Mouse (Mus musculus) forebrain, embryonic 14.5 days (tissue): Measurements from ENCODE around the gene Hist2h2aa1. TPM values are rescaled to one million over a fixed set of nuclear protein-coding genes. Genes with fewer than 3 reads are reported as not detected.

Source experiments
- ATAC-seq: fragments of 200-750 bp; cut with Nextera tagmentation; 2 replicates; pipeline ENCODE4 v1.8.0; 2017; ENCODE audit warnings: mild to moderate bottlenecking, moderate library complexity
- DNase-seq: peaks from one replicate; pipeline ENCODE4 v3.0.0-alpha.2; 2015; ENCODE audit warnings: low spot score
- H3K27ac ChIP-seq: fragments of 300-500 bp; sonication (generic); 2 replicates; pipeline ENCODE4 v1.5.1; 2014; ENCODE audit warnings: low read depth, mild to moderate bottlenecking, control low read depth, low read length, moderate library complexity
- H3K27me3 ChIP-seq: fragments of 300-500 bp; sonication (generic); replicated peaks from 2 replicates; pipeline ENCODE4 v1.6.1; 2014; ENCODE audit warnings: low read length, control low read depth, mixed read lengths; ENCODE audit not compliant: control insufficient read depth, insufficient read depth
- H3K36me3 ChIP-seq: fragments of 300-500 bp; sonication (generic); 2 replicates; pipeline ENCODE4 v1.6.1; 2014; ENCODE audit warnings: low read length, control low read depth; ENCODE audit not compliant: control insufficient read depth, insufficient read depth
- H3K4me1 ChIP-seq: fragments of 300-500 bp; sonication (generic); 2 replicates; pipeline ENCODE4 v1.6.1; 2014; ENCODE audit warnings: antibody characterized with exemption, low read length, control low read depth; ENCODE audit not compliant: control insufficient read depth, insufficient read depth
- H3K4me2 ChIP-seq: fragments of 300-500 bp; sonication (generic); 2 replicates; pipeline ENCODE4 v1.6.1; 2014; ENCODE audit warnings: mild to moderate bottlenecking, control low read depth, low read length
- H3K4me3 ChIP-seq: fragments of 300-500 bp; sonication (generic); 2 replicates; pipeline ENCODE4 v1.5.1; 2014; ENCODE audit warnings: low read depth, low read length, control low read depth
- H3K9ac ChIP-seq: fragments of 300-500 bp; sonication (generic); 2 replicates; pipeline ENCODE4 v1.6.1; 2014; ENCODE audit warnings: mild to moderate bottlenecking, low read length, control low read depth, moderate library complexity
- H3K9me3 ChIP-seq: fragments of 300-500 bp; sonication (generic); replicated peaks from 2 replicates; pipeline ENCODE4 v1.6.1; 2016; ENCODE audit warnings: low read length, control low read depth, mixed read lengths; ENCODE audit not compliant: control insufficient read depth
- WGBS: fragments of 180-500 bp; shearing (Covaris S2); extraction: QIAGEN DNeasy Blood & Tissue Kit; methylation state at CpG from one replicate; pipeline ENCODE4 v1.1.7; 2014; 5-methylcytosine and 5-hydroxymethylcytosine counted together
- polyA plus RNA-seq: library from polyadenylated mRNA; unstranded; fragments of >200 nt; fragmentation: Nextera tagmentation; extraction: Ambion mirVana; gene quantifications from 2 replicates; pipeline ENCODE4 v1.2.1, GENCODE M21; 2014

The Hist2h2aa1 gene
- polyA plus RNA-seq, 1 experiment from 2014 or later = 35.7 TPM

DNA sequence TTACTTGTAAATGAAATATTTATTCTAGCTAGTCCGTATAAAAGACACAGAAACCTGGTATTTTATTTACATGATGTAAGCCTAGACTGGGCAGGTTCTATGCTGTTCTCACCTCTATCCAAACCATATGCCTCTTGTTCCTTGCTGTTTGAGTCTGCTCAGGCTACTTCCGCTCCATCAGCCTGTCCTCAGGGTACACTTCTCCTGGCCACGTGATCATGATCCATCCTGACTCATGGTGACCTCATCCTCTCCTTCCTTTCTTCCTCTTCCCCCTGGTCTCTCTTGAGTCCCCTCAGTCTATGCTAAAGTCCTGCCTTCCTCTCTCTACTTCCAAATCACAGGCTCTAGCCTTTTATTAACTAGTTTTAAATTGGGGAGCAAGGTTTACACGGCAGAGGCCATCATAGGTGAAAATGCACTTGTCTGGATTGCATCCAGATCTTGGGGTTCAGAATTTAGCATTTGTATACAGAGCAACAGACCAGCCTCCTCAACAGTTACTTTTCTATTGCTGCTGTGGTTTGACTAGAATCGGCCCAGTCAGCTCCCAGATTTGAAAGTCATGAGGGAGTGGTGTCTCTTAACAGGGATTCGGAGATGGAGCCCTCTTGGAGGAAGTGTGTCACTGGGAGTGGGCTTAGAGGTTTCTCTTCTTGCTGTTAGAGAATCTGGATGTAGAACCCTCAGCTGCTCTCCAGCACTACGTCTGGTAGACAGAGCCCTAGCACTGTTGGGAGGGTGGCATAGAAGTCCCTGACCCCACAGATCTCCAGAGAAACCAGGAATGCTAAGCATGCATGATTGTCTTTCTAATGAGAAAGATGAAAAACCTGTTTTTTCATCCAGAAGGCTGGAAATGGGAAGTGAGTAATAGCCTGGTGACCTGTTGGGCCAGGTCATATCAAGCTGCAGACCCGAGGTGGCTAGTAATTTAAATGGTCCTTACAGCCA is 18.3 kb upstream of the Hist2h2aa1 start:
- no peak overlapping the region for H3K9ac ChIP-seq
- H3K27me3 ChIP-seq = no peaks in the 10 kb centered on the region
- no peak overlapping the region for H3K27ac ChIP-seq
- no peak for DNase-seq
- no peak for ATAC-seq
- no peaks in the 10 kb centered on the region for H3K9me3 ChIP-seq
- no peak overlapping the region for H3K4me2 ChIP-seq
- H3K36me3 ChIP-seq = no peaks in the 10 kb centered on the region
- 76% methylated on average over 8 of the region's 8 CpGs for WGBS
- H3K4me3 ChIP-seq = no peak overlapping the region
- H3K4me1 ChIP-seq = peaks cover 19% of the 10 kb centered on the region

GRCm38 (mm10) chr3:96228828-96229227 is 16.5 kb upstream of the Hist2h2aa1 start:
- 70% methylated on average over 2 of the region's 2 CpGs for whole genome bisulfite sequencing
- no peak for DNase-seq

DNA sequence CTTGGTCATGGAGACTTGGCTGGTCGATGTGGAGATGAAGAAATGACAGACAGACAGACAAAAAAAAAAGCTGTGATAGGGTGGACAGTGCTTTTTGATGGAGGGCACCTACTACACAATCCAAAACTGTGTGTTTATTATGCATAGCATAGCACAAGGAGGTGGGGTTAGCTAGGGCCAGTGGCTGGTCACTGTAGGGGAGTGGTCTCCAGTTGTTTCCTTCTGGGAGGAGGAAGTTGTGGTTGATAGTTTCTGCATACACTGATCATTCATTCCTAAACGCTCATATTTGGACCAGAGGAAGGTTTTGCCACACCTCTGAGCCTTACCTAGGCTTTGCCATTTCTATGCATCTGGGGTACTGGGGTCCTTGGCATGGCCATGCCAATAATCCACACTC is 14.9 kb upstream of the Hist2h2aa1 start:
- Histone ChIP-seq H3K36me3 (no peaks in the 10 kb centered on the region), H3K4me3 (no peak overlapping the region), H3K4me2 (no peak overlapping the region), H3K27ac (no peak overlapping the region), H3K27me3 (no peaks in the 10 kb centered on the region), H3K4me1 (peaks cover under 1% of the 10 kb centered on the region; the same call in 1 of the 2 replicates), H3K9ac (no peak overlapping the region), H3K9me3 (no peaks in the 10 kb centered on the region)
- DNase-seq = no peak
- 84% methylated on average over 2 of the region's 2 CpGs for WGBS
- ATAC-seq = no peak

More at GRCm38 (mm10) chr3:96228828-96229227, 16.5 kb upstream of the Hist2h2aa1 start:
- Histone ChIP-seq H3K4me3 (no peak overlapping the region), H3K4me2 (no peak overlapping the region), H3K27ac (no peak overlapping the region), H3K9me3 (no peaks in the 10 kb centered on the region), H3K27me3 (no peaks in the 10 kb centered on the region), H3K4me1 (peaks cover 5% of the 10 kb centered on the region; the same call in 1 of the 2 replicates), H3K36me3 (no peaks in the 10 kb centered on the region), H3K9ac (no peak overlapping the region)
- no peak for ATAC-seq

GRCm38 (mm10) chr3:96230910-96231757 is 14.2 kb upstream of the Hist2h2aa1 start:
- Histone ChIP-seq H3K9ac (no peak overlapping the region), H3K36me3 (no peaks in the 10 kb centered on the region), H3K4me2 (no peak overlapping the region), H3K27ac (no peak overlapping the region), H3K27me3 (no peaks in the 10 kb centered on the region), H3K4me1 (no peaks in the 10 kb centered on the region), H3K4me3 (no peak overlapping the region), H3K9me3 (no peaks in the 10 kb centered on the region)
- 76% methylated on average over 4 of the region's 4 CpGs for WGBS
- ATAC-seq = no peak
- no peak for DNase-seq

DNA sequence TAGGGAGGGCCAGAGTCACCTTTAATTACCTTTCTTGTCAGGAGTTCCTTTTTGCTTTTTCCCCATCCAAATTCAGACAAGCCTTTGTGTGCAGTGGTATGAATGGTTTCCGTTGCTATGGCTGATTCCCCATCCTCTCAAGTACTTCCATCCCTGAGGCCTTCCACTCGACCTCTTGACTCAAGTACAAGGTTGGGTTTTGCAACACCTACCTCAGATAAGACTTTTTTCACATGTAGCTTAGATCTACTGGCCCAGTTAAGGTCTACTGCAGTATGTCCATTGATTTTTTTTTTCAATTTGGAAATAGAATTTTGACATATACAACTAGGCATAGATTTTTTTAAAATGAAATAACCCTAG is 13.6 kb upstream of the Hist2h2aa1 start:
- Histone ChIP-seq H3K4me1 (peaks cover under 1% of the 10 kb centered on the region; the same call in 1 of the 2 replicates), H3K36me3 (no peaks in the 10 kb centered on the region), H3K9ac (no peak overlapping the region), H3K27ac (no peak overlapping the region), H3K27me3 (no peaks in the 10 kb centered on the region), H3K9me3 (no peaks in the 10 kb centered on the region), H3K4me2 (no peak overlapping the region), H3K4me3 (no peak overlapping the region)
- no peak for DNase-seq
- 70% methylated on average over 2 of the region's 2 CpGs for WGBS
- no peak for ATAC-seq

DNA sequence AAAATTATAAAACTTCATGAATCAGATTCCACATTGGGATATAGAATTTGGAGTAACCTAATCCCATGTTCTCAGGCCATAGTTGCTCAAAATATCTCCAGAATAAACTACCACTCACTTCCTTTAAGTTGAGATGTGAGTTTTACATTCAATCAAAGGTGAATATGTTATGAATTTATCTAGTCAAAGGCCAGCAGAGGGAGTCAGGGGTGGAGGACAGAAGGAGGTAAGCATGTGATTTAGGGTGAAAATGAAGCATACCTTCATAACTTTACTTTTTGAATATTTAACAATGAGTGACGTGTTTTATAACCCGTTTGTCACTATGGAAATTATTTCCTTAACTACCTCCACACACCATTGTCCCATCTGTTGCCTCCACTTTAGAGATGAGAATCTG is 10.4 kb upstream of the Hist2h2aa1 start:
- Histone ChIP-seq H3K27me3 (no peaks in the 10 kb centered on the region), H3K4me1 (peaks cover 13% of the 10 kb centered on the region; the same call in 1 of the 2 replicates), H3K36me3 (no peaks in the 10 kb centered on the region), H3K4me2 (no peak overlapping the region), H3K27ac (no peak overlapping the region), H3K9me3 (no peaks in the 10 kb centered on the region), H3K4me3 (no peak overlapping the region), H3K9ac (no peak overlapping the region)
- WGBS = 91% methylated on average over 2 of the region's 2 CpGs
- no peak for DNase-seq
- no peak for ATAC-seq

GRCm38 (mm10) chr3:96235836-96236235 is 9.5 kb upstream of the Hist2h2aa1 start:
- no peaks in the 10 kb centered on the region for H3K27me3 ChIP-seq
- H3K4me1 ChIP-seq = peaks cover 15% of the 10 kb centered on the region; the same call in 1 of the 2 replicates
- WGBS = 74% methylated on average over 3 of the region's 3 CpGs
- no peak overlapping the region for H3K9ac ChIP-seq
- H3K4me3 ChIP-seq = no peak overlapping the region
- H3K4me2 ChIP-seq = no peak overlapping the region
- DNase-seq (no peak), ATAC-seq (no peak)
- no peaks in the 10 kb centered on the region for H3K36me3 ChIP-seq
- H3K9me3 ChIP-seq = no peaks in the 10 kb centered on the region
- no peak overlapping the region for H3K27ac ChIP-seq

- peak overlapping the region; percentile 57 for H3K4me2 ChIP-seq
These were observed 8.4 kb upstream of the Hist2h2aa1 start for GRCm38 (mm10) chr3:96236834-96237334.

More at GRCm38 (mm10) chr3:96236834-96237334, 8.4 kb upstream of the Hist2h2aa1 start:
- Histone ChIP-seq H3K4me1 (peaks cover 16% of the 10 kb centered on the region; the same call in 1 of the 2 replicates), H3K9ac (peak overlapping the region; percentile 74), H3K27me3 (no peaks in the 10 kb centered on the region), H3K36me3 (no peaks in the 10 kb centered on the region), H3K9me3 (no peaks in the 10 kb centered on the region), H3K4me3 (peak overlapping the region; percentile 37), H3K27ac (no peak overlapping the region)
- ATAC-seq (no peak), DNase-seq (no peak)
- 84% methylated on average over 4 of the region's 4 CpGs for WGBS
